Mouse (Mus musculus): ENCODE measurements around the gene Hnrnpl.

DNA sequence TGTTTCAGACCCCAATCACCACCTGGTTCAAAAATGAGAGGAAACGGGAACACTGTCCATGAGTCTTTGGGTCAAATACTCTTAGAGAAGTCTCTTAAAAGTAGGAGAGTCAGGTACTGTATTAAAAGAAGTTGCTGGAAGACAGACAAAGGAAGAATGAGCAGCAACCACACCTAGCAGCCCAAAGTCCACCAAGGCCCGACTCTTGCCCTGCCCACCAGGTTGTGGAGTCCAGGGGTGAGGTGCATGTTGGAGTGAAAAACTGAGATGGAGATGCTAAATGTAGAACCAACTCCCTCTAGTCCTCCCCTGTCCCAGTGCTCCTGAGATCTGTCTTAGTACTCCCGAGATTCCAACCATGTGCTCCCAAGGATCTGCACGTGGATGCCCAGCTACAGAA is 42.3 kb downstream of the Hnrnpl start:
- no peak for TF ChIP-seq POLR2A (IDR thresholded peaks at IDR 0.05; ENCODE audit: borderline replicate concordance, low read depth, low read length)
- no peak for TF ChIP-seq CTCF (IDR thresholded peaks at IDR 0.05; ENCODE audit: low read depth, low read length)

Data from bone marrow macrophage, adult 2 months (primary cell).